Mouse (Mus musculus) liver, embryonic 11.5 days (tissue): Measurements from ENCODE around the gene Gm17622. TPM values are rescaled to one million over a fixed set of nuclear protein-coding genes. Genes with fewer than 3 reads are reported as not detected.

Source experiments
- ATAC-seq: fragments of 200-750 bp; cut with Nextera tagmentation; replicated peaks from 2 replicates; pipeline ENCODE4 v1.8.0; 2017; ENCODE audit warnings: moderate number of reproducible peaks, mild to moderate bottlenecking, moderate TSS enrichment, moderate library complexity; ENCODE audit not compliant: low FRiP score
- DNase-seq: peaks from one replicate; pipeline ENCODE4 v3.0.0-alpha.2; 2017; ENCODE audit warnings: low spot score
- H3K27ac ChIP-seq: fragments of 300-500 bp; sonication (generic); 2 replicates; pipeline ENCODE4 v1.5.1; 2014; ENCODE audit warnings: mild to moderate bottlenecking, low read depth, low read length, control low read depth
- H3K27me3 ChIP-seq: fragments of 300-500 bp; sonication (generic); replicated peaks from 2 replicates; pipeline ENCODE4 v1.6.1; 2014; ENCODE audit warnings: low read length, mixed read lengths; ENCODE audit not compliant: control insufficient read depth, insufficient read depth
- H3K36me3 ChIP-seq: fragments of 300-500 bp; sonication (generic); 2 replicates; pipeline ENCODE4 v1.6.1; 2014; ENCODE audit warnings: mild to moderate bottlenecking, low read length, moderate library complexity, mixed read lengths; ENCODE audit not compliant: control insufficient read depth, insufficient read depth
- H3K4me1 ChIP-seq: fragments of 300-500 bp; sonication (generic); replicated peaks from 2 replicates; pipeline ENCODE4 v1.6.1; 2014; ENCODE audit warnings: low read length, mixed read lengths; ENCODE audit not compliant: control insufficient read depth, insufficient read depth
- H3K4me2 ChIP-seq: fragments of 300-500 bp; sonication (generic); 2 replicates; pipeline ENCODE4 v1.6.1; 2014; ENCODE audit warnings: mild to moderate bottlenecking, control low read depth, moderate library complexity
- H3K4me3 ChIP-seq: fragments of 300-500 bp; sonication (generic); 2 replicates; pipeline ENCODE4 v1.5.1; 2014; ENCODE audit warnings: low read depth, low read length, control low read depth
- H3K9ac ChIP-seq: fragments of 300-500 bp; sonication (generic); 2 replicates; pipeline ENCODE4 v1.6.1; 2014; ENCODE audit warnings: low read depth, low read length, control low read depth
- H3K9me3 ChIP-seq: fragments of 300-500 bp; sonication (generic); 2 replicates; pipeline ENCODE4 v1.6.1; 2016; ENCODE audit warnings: low read length, inconsistent platforms, mixed read lengths; ENCODE audit not compliant: control insufficient read depth
- WGBS: fragments of 180-500 bp; shearing (Covaris S2); extraction: QIAGEN DNeasy Blood & Tissue Kit; methylation state at CpG from one replicate; pipeline ENCODE4 v1.1.7; 2014; 5-methylcytosine and 5-hydroxymethylcytosine counted together
- polyA plus RNA-seq: library from polyadenylated mRNA; unstranded; fragments of >200 nt; fragmentation: Nextera tagmentation; extraction: Ambion mirVana; gene quantifications from 2 replicates; pipeline ENCODE4 v1.2.1, GENCODE M21; 2014

The Gm17622 gene
- polyA plus RNA-seq = not detected in 2 replicates

- Histone ChIP-seq H3K36me3 (peaks cover 6% of the 10 kb centered on the region; the same call in 1 of the 2 replicates), H3K4me2 (no peak within 1 kb of the TSS), H3K9me3 (no peaks in the 10 kb centered on the region), H3K4me1 (no peaks in the 10 kb centered on the region), H3K27me3 (no peaks in the 10 kb centered on the region), H3K4me3 (no peak within 1 kb of the TSS), H3K27ac (no peak within 1 kb of the TSS), H3K9ac (no peak within 1 kb of the TSS)
- no peak for DNase-seq
- no peak for ATAC-seq
- 96% methylated on average over 3 of the region's 3 CpGs for WGBS
These were observed at the start of gene Gm17622 for GRCm38 (mm10) chr13:96490433-96490832. Gene Gm17622 (plus strand): TSS chr13:96490733.

DNA sequence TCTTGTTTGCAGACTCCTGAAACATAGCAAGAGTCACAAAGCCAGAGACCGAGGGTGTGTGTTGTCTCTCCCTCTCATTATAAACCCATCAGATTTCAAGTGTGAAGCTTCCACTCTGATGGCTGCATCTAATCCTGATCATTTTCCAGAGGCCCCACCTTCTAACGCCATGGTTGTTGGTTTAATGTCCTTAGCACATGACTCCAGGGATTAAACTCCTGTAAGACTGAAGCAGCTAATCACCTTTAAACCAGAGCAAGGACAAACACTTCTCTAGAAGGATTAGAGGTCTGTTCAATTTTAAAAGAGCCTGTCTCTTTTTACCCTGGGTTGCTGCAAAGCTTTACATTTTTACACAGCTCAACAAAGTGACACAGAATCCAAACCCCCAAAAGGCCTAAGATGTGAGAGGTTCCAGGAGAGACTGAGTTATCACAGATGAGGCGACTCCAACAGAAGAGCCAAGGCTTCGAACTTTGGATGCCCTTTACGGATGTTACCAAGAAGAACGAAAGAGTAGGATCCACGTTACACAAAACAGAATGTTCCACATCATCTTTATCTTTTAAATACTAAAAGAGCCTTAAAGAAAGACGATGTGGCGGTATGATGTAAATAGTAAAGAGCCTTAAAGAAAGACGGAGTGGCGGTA lies 40.2 kb upstream of the Gm17622 start:
- DNase-seq = no peak

DNA sequence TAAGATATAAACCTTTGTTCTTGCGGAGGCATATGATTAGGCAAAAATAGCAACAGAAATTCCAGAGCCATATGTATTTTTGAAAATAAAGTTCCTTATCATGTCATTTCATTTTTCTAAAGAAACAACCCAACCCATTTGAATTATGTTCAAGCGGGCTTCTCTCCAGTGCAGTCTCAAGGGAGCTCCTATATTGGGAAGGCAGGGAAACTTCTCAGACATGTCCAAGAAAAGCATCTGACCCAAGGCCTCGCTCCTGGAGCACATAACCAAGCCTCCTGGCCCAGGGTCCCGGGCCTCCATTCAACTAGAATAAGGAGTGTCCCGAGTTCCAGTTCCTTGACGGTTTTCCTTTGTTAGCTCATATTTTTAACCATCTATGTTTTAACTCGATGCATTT lies 39.7 kb upstream of the Gm17622 start:
- Histone ChIP-seq H3K9me3 (no peaks in the 10 kb centered on the region), H3K4me1 (no peaks in the 10 kb centered on the region), H3K4me2 (no peak overlapping the region), H3K9ac (no peak overlapping the region), H3K36me3 (no peaks in the 10 kb centered on the region), H3K4me3 (no peak overlapping the region), H3K27me3 (no peaks in the 10 kb centered on the region), H3K27ac (no peak overlapping the region)
- no peak for DNase-seq
- WGBS = 87% methylated on average over 7 of the region's 7 CpGs
- ATAC-seq = no peak

More for the DNA sequence above, 40.2 kb upstream of the Gm17622 start:
- 75% methylated on average over 11 of the region's 11 CpGs for WGBS
- no peaks in the 10 kb centered on the region for H3K36me3 ChIP-seq
- H3K27ac ChIP-seq = no peak overlapping the region
- no peaks in the 10 kb centered on the region for H3K4me1 ChIP-seq
- H3K27me3 ChIP-seq = no peaks in the 10 kb centered on the region
- H3K4me2 ChIP-seq = no peak overlapping the region
- no peak overlapping the region for H3K4me3 ChIP-seq
- no peak overlapping the region for H3K9ac ChIP-seq
- H3K9me3 ChIP-seq = no peaks in the 10 kb centered on the region
- ATAC-seq = no peak

- no peak overlapping the region for H3K4me3 ChIP-seq
- no peaks in the 10 kb centered on the region for H3K27me3 ChIP-seq
- no peak overlapping the region for H3K27ac ChIP-seq
- no peak overlapping the region for H3K4me2 ChIP-seq
- 87% methylated on average over 11 of the region's 11 CpGs for WGBS
- ATAC-seq (no peak), DNase-seq (no peak)
- H3K4me1 ChIP-seq = no peaks in the 10 kb centered on the region
- H3K9ac ChIP-seq = no peak overlapping the region
- H3K9me3 ChIP-seq = no peaks in the 10 kb centered on the region
- H3K36me3 ChIP-seq = no peaks in the 10 kb centered on the region
These were observed 39.0 kb upstream of the Gm17622 start for GRCm38 (mm10) chr13:96451386-96452140.

GRCm38 (mm10) chr13:96452621-96453020 lies 37.9 kb upstream of the Gm17622 start:
- DNase-seq (no peak), ATAC-seq (no peak)
- 78% methylated on average over 3 of the region's 3 CpGs for WGBS

DNA sequence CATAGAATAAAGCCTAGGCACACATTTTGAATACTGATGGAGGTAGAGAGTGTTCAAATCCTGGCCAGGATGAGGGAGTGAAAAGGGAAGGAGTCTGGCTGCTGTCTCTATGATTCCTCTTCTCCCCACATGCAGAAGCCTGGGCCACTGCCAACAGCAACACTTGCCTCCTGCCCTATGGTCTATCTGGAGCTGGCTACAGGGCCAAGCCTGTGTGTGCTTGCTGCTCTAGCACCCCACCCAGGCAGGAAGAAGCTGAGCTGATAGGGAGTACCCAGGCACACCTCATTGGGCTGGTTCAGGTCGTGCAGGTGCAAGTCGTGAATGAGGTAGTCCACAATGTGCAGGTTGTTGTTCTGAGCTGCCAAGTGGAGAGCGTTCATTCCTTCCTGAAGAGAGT lies 36.2 kb upstream of the Gm17622 start:
- H3K9ac ChIP-seq = no peak overlapping the region
- no peaks in the 10 kb centered on the region for H3K27me3 ChIP-seq
- no peak overlapping the region for H3K27ac ChIP-seq
- no peak for DNase-seq
- ATAC-seq = no peak
- H3K36me3 ChIP-seq = no peaks in the 10 kb centered on the region
- H3K4me2 ChIP-seq = no peak overlapping the region
- no peak overlapping the region for H3K4me3 ChIP-seq
- no peaks in the 10 kb centered on the region for H3K4me1 ChIP-seq
- H3K9me3 ChIP-seq = no peaks in the 10 kb centered on the region
- whole genome bisulfite sequencing = 71% methylated on average over 3 of the region's 3 CpGs

More at GRCm38 (mm10) chr13:96452621-96453020, 37.9 kb upstream of the Gm17622 start:
- no peak overlapping the region for H3K4me3 ChIP-seq
- no peaks in the 10 kb centered on the region for H3K36me3 ChIP-seq
- H3K4me1 ChIP-seq = no peaks in the 10 kb centered on the region
- H3K27me3 ChIP-seq = no peaks in the 10 kb centered on the region
- no peaks in the 10 kb centered on the region for H3K9me3 ChIP-seq
- H3K9ac ChIP-seq = no peak overlapping the region
- no peak overlapping the region for H3K4me2 ChIP-seq
- no peak overlapping the region for H3K27ac ChIP-seq

GRCm38 (mm10) chr13:96457566-96457965 lies 33.0 kb upstream of the Gm17622 start:
- H3K36me3 ChIP-seq = no peaks in the 10 kb centered on the region
- no peaks in the 10 kb centered on the region for H3K27me3 ChIP-seq
- no peak overlapping the region for H3K9ac ChIP-seq
- H3K4me2 ChIP-seq = no peak overlapping the region
- no peak for DNase-seq
- ATAC-seq = no peak
- H3K27ac ChIP-seq = no peak overlapping the region
- no peaks in the 10 kb centered on the region for H3K4me1 ChIP-seq
- no peaks in the 10 kb centered on the region for H3K9me3 ChIP-seq
- 80% methylated on average over 5 of the region's 5 CpGs for WGBS
- H3K4me3 ChIP-seq = no peak overlapping the region

- H3K9me3 ChIP-seq = no peaks in the 10 kb centered on the region
- no peak overlapping the region for H3K9ac ChIP-seq
- no peak for ATAC-seq
- H3K36me3 ChIP-seq = no peaks in the 10 kb centered on the region
- H3K4me2 ChIP-seq = no peak overlapping the region
- 77% methylated on average over 5 of the region's 5 CpGs for WGBS
- no peak overlapping the region for H3K27ac ChIP-seq
- H3K4me3 ChIP-seq = no peak overlapping the region
- H3K4me1 ChIP-seq = no peaks in the 10 kb centered on the region
- no peaks in the 10 kb centered on the region for H3K27me3 ChIP-seq
- DNase-seq = no peak
These were observed 32.5 kb upstream of the Gm17622 start for GRCm38 (mm10) chr13:96458018-96458417.

GRCm38 (mm10) chr13:96458606-96459005 lies 31.9 kb upstream of the Gm17622 start:
- Histone ChIP-seq H3K9ac (no peak overlapping the region), H3K36me3 (no peaks in the 10 kb centered on the region), H3K4me1 (no peaks in the 10 kb centered on the region), H3K4me2 (no peak overlapping the region), H3K4me3 (no peak overlapping the region), H3K27ac (no peak overlapping the region), H3K9me3 (no peaks in the 10 kb centered on the region), H3K27me3 (no peaks in the 10 kb centered on the region)
- DNase-seq (no peak), ATAC-seq (no peak)
- 68% methylated on average over 4 of the region's 4 CpGs for WGBS
